Mouse (Mus musculus) CH12.LX (cell line): ENCODE measurements around the gene Wbp2. TPM values are rescaled to one million over a fixed set of nuclear protein-coding genes. Genes with fewer than 3 reads are reported as not detected.

Experiments used
- DNase-seq: peaks from one replicate; pipeline ENCODE4 v3.0.0-alpha.2; 2013; ENCODE audit errors: extremely low read depth
- H3K27ac ChIP-seq: 2 replicates; pipeline ENCODE4 v1.5.1; 2012; ENCODE audit warnings: low read depth, mild to moderate bottlenecking, control low read depth, moderate library complexity; ENCODE audit not compliant: insufficient read depth
- H3K27me3 ChIP-seq: replicated peaks from 2 replicates; pipeline ENCODE3; 2012; ENCODE audit warnings: inconsistent platforms
- H3K36me3 ChIP-seq, 2 experiments: replicated peaks in 1 of 2; 2 replicates each; pipeline versions ENCODE3 to v1.6.1; 2012; ENCODE audit warnings: inconsistent platforms in 1 of 2, low read length in 1 of 2, mild to moderate bottlenecking in 1 of 2, mixed read lengths in 1 of 2, moderate library complexity in 1 of 2; ENCODE audit not compliant: control insufficient read depth in 1 of 2, insufficient read depth in 1 of 2
- H3K4me1 ChIP-seq, 2 experiments: 2 replicates each; pipeline ENCODE4 v1.6.1; 2012; ENCODE audit warnings: inconsistent platforms in 1 of 2, moderate library complexity in 1 of 2; ENCODE audit not compliant: insufficient read depth in 2 of 2, control insufficient read depth in 1 of 2
- H3K4me2 ChIP-seq: 2 replicates; pipeline ENCODE4 v1.6.1; 2012; ENCODE audit warnings: low read depth, mild to moderate bottlenecking, control low read depth; ENCODE audit not compliant: poor library complexity, insufficient read depth, severe bottlenecking
- H3K4me3 ChIP-seq, 3 experiments: fragments of 150-350 bp in 1 of 3; sonication (generic) in 1 of 3; replicated peaks in 1 of 3; 2 replicates each; pipeline versions ENCODE3 to v1.5.1; 2011 to 2012; ENCODE audit warnings: low read depth in 2 of 3, low read length in 2 of 3, mild to moderate bottlenecking in 2 of 3, moderate library complexity in 2 of 3, control low read depth in 1 of 3, improper control_type of control experiment in 1 of 3, inconsistent platforms in 1 of 3, mixed read lengths in 1 of 3; ENCODE audit not compliant: poor library complexity in 1 of 3
- H3K79me2 ChIP-seq: replicated peaks from 2 replicates; pipeline ENCODE4 v1.6.1; 2012; ENCODE audit warnings: mild to moderate bottlenecking, moderate library complexity; ENCODE audit not compliant: control insufficient read depth, poor library complexity, insufficient read depth, severe bottlenecking; ENCODE audit errors: extremely low read depth
- H3K9ac ChIP-seq: 2 replicates; pipeline ENCODE4 v1.6.1; 2012; ENCODE audit warnings: low read depth, mild to moderate bottlenecking, control low read depth, moderate library complexity; ENCODE audit not compliant: insufficient read depth
- H3K9me3 ChIP-seq: replicated peaks from 2 replicates; pipeline ENCODE3; 2012; ENCODE audit warnings: low read length, inconsistent platforms, mixed read lengths
- BHLHE40 ChIP-seq: IDR thresholded peaks from 2 replicates; pipeline ENCODE4 v1.6.1; 2011; ENCODE audit warnings: mild to moderate bottlenecking, low read depth, low read length, improper control_type of control experiment
- CHD1 ChIP-seq: IDR thresholded peaks from 2 replicates; pipeline ENCODE4 v1.6.1; 2012; ENCODE audit warnings: low read depth, low read length, improper control_type of control experiment, inconsistent platforms
- CHD2 ChIP-seq: IDR thresholded peaks from 2 replicates; pipeline ENCODE4 v1.6.1; 2011; ENCODE audit warnings: low read length, improper control_type of control experiment
- CTCF ChIP-seq, 2 experiments: IDR thresholded peaks in 1 of 2; conservative IDR thresholded peaks in 1 of 2; 2 replicates each; pipeline ENCODE4 v1.5.1; 2011 to 2012; ENCODE audit warnings: low read depth in 2 of 2, low read length in 2 of 2, improper control_type of control experiment in 1 of 2, inconsistent platforms in 1 of 2, mild to moderate bottlenecking in 1 of 2, moderate library complexity in 1 of 2
- E2F4 ChIP-seq: IDR thresholded peaks from 2 replicates; pipeline ENCODE4 v1.6.1; 2011; ENCODE audit warnings: low read depth, low read length, improper control_type of control experiment; ENCODE audit not compliant: insufficient replicate concordance
- ELF1 ChIP-seq: IDR thresholded peaks from 2 replicates; pipeline ENCODE4 v1.6.1; 2014; ENCODE audit warnings: low read depth, mild to moderate bottlenecking, inconsistent platforms, low read length, improper control_type of control experiment
- EP300 ChIP-seq: IDR thresholded peaks from 2 replicates; pipeline ENCODE4 v1.6.1; 2011; ENCODE audit warnings: low read length, improper control_type of control experiment
- ETS1 ChIP-seq: conservative IDR thresholded peaks from 2 replicates; pipeline ENCODE4 v1.6.1; 2012; ENCODE audit warnings: low read depth, mild to moderate bottlenecking, inconsistent platforms, low read length, improper control_type of control experiment, moderate library complexity
- GABPA ChIP-seq: IDR thresholded peaks from 2 replicates; pipeline ENCODE4 v1.6.1; 2012; ENCODE audit warnings: low read depth, low read length, improper control_type of control experiment, inconsistent platforms; ENCODE audit not compliant: insufficient replicate concordance
- HCFC1 ChIP-seq: IDR thresholded peaks from 2 replicates; pipeline ENCODE4 v1.6.1; 2012; ENCODE audit warnings: low read depth, mild to moderate bottlenecking, inconsistent platforms, low read length, improper control_type of control experiment
- IRF4 ChIP-seq: IDR thresholded peaks from 2 replicates; pipeline ENCODE4 v1.6.1; 2014; ENCODE audit warnings: low read depth, mild to moderate bottlenecking, inconsistent platforms, low read length, improper control_type of control experiment
- JUN ChIP-seq: IDR thresholded peaks from 2 replicates; pipeline ENCODE4 v1.6.1; 2011; ENCODE audit warnings: low read depth, mild to moderate bottlenecking, low read length, improper control_type of control experiment, moderate library complexity; ENCODE audit not compliant: insufficient read depth
- JUND ChIP-seq: conservative IDR thresholded peaks from 2 replicates; pipeline ENCODE4 v1.6.1; 2011; ENCODE audit warnings: low read depth, low read length, improper control_type of control experiment
- KAT2A ChIP-seq: IDR thresholded peaks from 2 replicates; pipeline ENCODE4 v1.6.1; 2012; ENCODE audit warnings: low read length, improper control_type of control experiment, inconsistent platforms; ENCODE audit not compliant: insufficient replicate concordance
- MAFK ChIP-seq: IDR thresholded peaks from 2 replicates; pipeline ENCODE4 v1.6.1; 2011; ENCODE audit warnings: low read length, improper control_type of control experiment; ENCODE audit not compliant: insufficient replicate concordance
- MAX ChIP-seq: IDR thresholded peaks from 2 replicates; pipeline ENCODE4 v1.6.1; 2011; ENCODE audit warnings: low read length, improper control_type of control experiment
- MAZ ChIP-seq: IDR thresholded peaks from 2 replicates; pipeline ENCODE4 v1.6.1; 2012; ENCODE audit warnings: low read depth, mild to moderate bottlenecking, inconsistent platforms, low read length, improper control_type of control experiment, moderate library complexity
- MEF2A ChIP-seq: IDR thresholded peaks from 2 replicates; pipeline ENCODE4 v1.6.1; 2014; ENCODE audit warnings: low read depth, mild to moderate bottlenecking, inconsistent platforms, low read length, improper control_type of control experiment, borderline replicate concordance
- MXI1 ChIP-seq: IDR thresholded peaks from 2 replicates; pipeline ENCODE4 v1.6.1; 2011; ENCODE audit warnings: mild to moderate bottlenecking, low read depth, low read length, improper control_type of control experiment
- MYC ChIP-seq: IDR thresholded peaks from 2 replicates; pipeline ENCODE4 v1.6.1; 2011; ENCODE audit warnings: low read depth, mild to moderate bottlenecking, improper control_type of control experiment, low read length
- NELFE ChIP-seq: IDR thresholded peaks from 2 replicates; pipeline ENCODE4 v1.6.1; 2011; ENCODE audit warnings: low read depth, low read length, improper control_type of control experiment
- NRF1 ChIP-seq: IDR thresholded peaks from 2 replicates; pipeline ENCODE4 v1.6.1; 2014; ENCODE audit warnings: low read depth, mild to moderate bottlenecking, inconsistent platforms, low read length, improper control_type of control experiment, moderate library complexity
- PAX5 ChIP-seq: IDR thresholded peaks from 2 replicates; pipeline ENCODE4 v1.6.1; 2012; ENCODE audit warnings: low read length, inconsistent platforms, mixed read lengths
- POLR2A ChIP-seq: IDR thresholded peaks from 2 replicates; pipeline ENCODE4 v1.6.1; 2011; ENCODE audit warnings: low read depth, mild to moderate bottlenecking, improper control_type of control experiment, low read length
- POLR2AphosphoS2 ChIP-seq: IDR thresholded peaks from 2 replicates; pipeline ENCODE4 v1.6.1; 2011; ENCODE audit warnings: low read depth, low read length, improper control_type of control experiment
- RAD21 ChIP-seq: IDR thresholded peaks from 2 replicates; pipeline ENCODE4 v1.6.1; 2011; ENCODE audit warnings: low read depth, mild to moderate bottlenecking, low read length, improper control_type of control experiment, moderate library complexity
- RCOR1 ChIP-seq: conservative IDR thresholded peaks from 2 replicates; pipeline ENCODE4 v1.6.1; 2012; ENCODE audit warnings: low read depth, mild to moderate bottlenecking, inconsistent platforms, low read length, improper control_type of control experiment
- SIN3A ChIP-seq: IDR thresholded peaks from 2 replicates; pipeline ENCODE4 v1.6.1; 2012; ENCODE audit warnings: low read length, improper control_type of control experiment, inconsistent platforms
- SMC3 ChIP-seq: IDR thresholded peaks from 2 replicates; pipeline ENCODE4 v1.6.1; 2011; ENCODE audit warnings: low read depth, low read length, improper control_type of control experiment
- TBP ChIP-seq: conservative IDR thresholded peaks from 2 replicates; pipeline ENCODE4 v1.6.1; 2011; ENCODE audit warnings: low read depth, low read length, improper control_type of control experiment
- TCF12 ChIP-seq: IDR thresholded peaks from 2 replicates; pipeline ENCODE4 v1.6.1; 2014; ENCODE audit warnings: low read depth, mild to moderate bottlenecking, inconsistent platforms, low read length, improper control_type of control experiment
- UBTF ChIP-seq: IDR thresholded peaks from 2 replicates; pipeline ENCODE4 v1.6.1; 2012; ENCODE audit warnings: low read depth, mild to moderate bottlenecking, inconsistent platforms, low read length, improper control_type of control experiment, moderate library complexity
- USF1 ChIP-seq: IDR thresholded peaks from 2 replicates; pipeline ENCODE4 v1.6.1; 2014; ENCODE audit warnings: low read depth, mild to moderate bottlenecking, inconsistent platforms, low read length, improper control_type of control experiment
- USF2 ChIP-seq: conservative IDR thresholded peaks from 2 replicates; pipeline ENCODE4 v1.6.1; 2011; ENCODE audit warnings: low read depth, low read length, improper control_type of control experiment
- ZC3H11A ChIP-seq: IDR thresholded peaks from 2 replicates; pipeline ENCODE4 v1.6.1; 2012; ENCODE audit warnings: low read depth, mild to moderate bottlenecking, inconsistent platforms, low read length, improper control_type of control experiment
- ZKSCAN1 ChIP-seq: IDR thresholded peaks from 2 replicates; pipeline ENCODE4 v1.6.1; 2012; ENCODE audit warnings: low read depth, inconsistent platforms, low read length, improper control_type of control experiment, borderline replicate concordance
- ZMIZ1 ChIP-seq: IDR thresholded peaks from 2 replicates; pipeline ENCODE4 v1.6.1; 2012; ENCODE audit warnings: low read depth, mild to moderate bottlenecking, inconsistent platforms, low read length, improper control_type of control experiment
- ZNF384 ChIP-seq: IDR thresholded peaks from 2 replicates; pipeline ENCODE4 v1.6.1; 2012; ENCODE audit warnings: low read depth, low read length, improper control_type of control experiment, inconsistent platforms
- dilution Hi-C: fragments of 300-500 bp; cut with MboI; formaldehyde crosslinking; loops from 2 replicates; pipeline ENCODE4 v1.14.3; 2020; ENCODE audit warnings: low sequenced_read_pairs; ENCODE audit not compliant: extremely low pct_unique_long_range_greater_than_20kb, extremely low pct_ligation_motif_present
- in situ Hi-C: fragments of 300-500 bp; cut with MboI; formaldehyde crosslinking; loops from 3 replicates; pipeline ENCODE4 v1.14.3; 2019; ENCODE audit warnings: low sequenced_read_pairs, low pct_ligation_motif_present, low pct_unique_long_range_greater_than_20kb, mixed read lengths
- polyA plus RNA-seq: library from polyadenylated mRNA; unstranded; fragments of >175 nt; gene quantifications from 2 replicates; pipeline ENCODE4 v1.2.1, GENCODE M21; 2012; ENCODE audit warnings: low read depth; ENCODE audit not compliant: insufficient read length
- total RNA-seq, 2 experiments: library from RNA; depleted of rRNA; stranded (reverse); fragments of 300-350 nt in 1 of 2; fragments of >200 nt in 1 of 2; gene quantifications; 2 replicates each; pipeline ENCODE4 v1.2.3; 2012 to 2014

Gene Wbp2
- total and polyA plus RNA-seq, 3 experiments = 15.2 to 97.1 (median 30.7) TPM

GRCm38 (mm10) chr11:116071510-116071909 is 15.3 kb downstream of the Wbp2 start:
- no peak overlapping the region for H3K9ac ChIP-seq
- H3K36me3 ChIP-seq = peaks cover 0 to 69% of the 10 kb centered on the region in 2 experiments
- H3K79me2 ChIP-seq = no peaks in the 10 kb centered on the region
- peaks cover 8 to 36% of the 10 kb centered on the region in 2 experiments for H3K4me1 ChIP-seq
- dilution Hi-C loops (no loop called here), in situ Hi-C loops (no loop called here)
- TF ChIP-seq MAFK (peak; percentile 56; the same call in 1 of the 2 replicates), TCF12 (peak; percentile 62), E2F4 (no peak), HCFC1 (peak; percentile 66), ZNF384 (peak; percentile 89), GABPA (no peak), CTCF (conservative IDR thresholded peaks at IDR 0.05 in 1 of 2, IDR thresholded peaks at IDR 0.05 in 1 of 2; ENCODE audit: low read depth in 2 of 2, low read length in 2 of 2) (peak; percentile 75 to 87), USF2 (no peak), RCOR1 (peak; percentile 33; the same call in 1 of the 2 replicates), SIN3A (peak; percentile 83), MAX (no peak; the same call in 1 of the 2 replicates), MAZ (no peak), MEF2A (peak; percentile 86), CHD1 (no peak), MXI1 (0 out of 2 replicates have a peak, but pooled peaks have one; percentile 17), POLR2A (no peak), POLR2AphosphoS2 (no peak), USF1 (no peak), ZMIZ1 (0 out of 2 replicates have a peak, but pooled peaks have one; percentile 53), RAD21 (peak; percentile 70), ZKSCAN1 (no peak), ZC3H11A (peak; percentile 8; the same call in 1 of the 2 replicates), NRF1 (no peak), PAX5 (no peak), TBP (0 out of 2 replicates have a peak, but pooled peaks have one; percentile 27), NELFE (0 out of 2 replicates have a peak, but pooled peaks have one; percentile 37), UBTF (no peak), KAT2A (0 out of 2 replicates have a peak, but pooled peaks have one; percentile 13), MYC (peak; percentile 60), ETS1 (peak; percentile 98), CHD2 (no peak), SMC3 (peak; percentile 61), BHLHE40 (peak; percentile 73), IRF4 (peak; percentile 94), EP300 (peak; percentile 87), JUND (peak; percentile 84), ELF1 (peak; percentile 23; the same call in 1 of the 2 replicates), JUN (peak; percentile 84)
- peak overlapping the region; percentile 24; the same call in 1 of the 2 replicates for H3K4me2 ChIP-seq
- peak; percentile 98 for DNase-seq
- peak overlapping the region; percentile 19; the same call in 1 of the 2 replicates for H3K27ac ChIP-seq
- no peaks in the 10 kb centered on the region for H3K9me3 ChIP-seq
- no peaks in the 10 kb centered on the region for H3K27me3 ChIP-seq
- no peak overlapping the region for H3K4me3 ChIP-seq
